Mouse (Mus musculus) hematopoietic stem cell, adult 5-6 weeks (primary cell): Measurements from ENCODE around the gene Nploc4. TPM values are rescaled to one million over a fixed set of nuclear protein-coding genes. Genes with fewer than 3 reads are reported as not detected.
"Not testable (repeated sequence)": the region's sequence is repeated elsewhere in the genome, so short reads cannot be mapped to it uniquely, and the experiment has no call there.

ENCODE experiments used
- ATAC-seq, 2 experiments: fragments of 125-278 bp in 1 of 2; replicated peaks in 1 of 2; 2 replicates each; pipeline ENCODE4 v1.8.0; 2016 to 2017; ENCODE audit warnings: inconsistent platforms in 2 of 2, mild to moderate bottlenecking in 2 of 2, moderate number of reproducible peaks in 2 of 2, low read depth in 1 of 2, moderate TSS enrichment in 1 of 2; ENCODE audit not compliant: low FRiP score in 2 of 2, poor library complexity in 2 of 2, severe bottlenecking in 2 of 2, insufficient read depth in 1 of 2, low TSS enrichment in 1 of 2
- total RNA-seq: library from RNA; stranded (forward); fragments of 172-1452, 232-1000 nt; gene quantifications from 2 replicates; pipeline ENCODE4 v1.2.3, GENCODE M21; 2017

Nploc4 gene
- total RNA-seq, 1 experiment from 2014 or later: 43.1 TPM

GRCm38 (mm10) chr11:120452246-120452645, 14.7 kb upstream of the Nploc4 start:
- ATAC-seq: no peak

DNA sequence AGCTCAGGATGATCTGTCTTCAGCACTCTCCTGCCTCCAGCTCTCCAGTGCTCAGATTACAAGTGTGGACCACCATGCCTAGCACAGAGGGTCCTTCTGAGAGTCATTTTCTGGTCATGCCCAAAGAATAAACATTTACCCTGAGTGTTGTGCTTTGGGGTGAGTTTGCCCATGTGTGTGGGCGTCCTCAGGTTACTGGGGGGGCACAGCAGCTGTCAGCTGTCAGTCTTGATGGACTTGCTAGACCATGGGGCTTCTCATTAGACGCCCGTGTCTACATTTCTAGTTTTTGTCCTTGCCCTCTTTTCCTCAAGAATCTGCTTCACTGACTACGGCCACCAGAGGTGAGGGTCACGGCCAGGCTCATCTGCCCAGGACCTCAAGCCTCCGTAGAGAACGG, 9.7 kb upstream of the Nploc4 start:
- no peak for ATAC-seq

DNA sequence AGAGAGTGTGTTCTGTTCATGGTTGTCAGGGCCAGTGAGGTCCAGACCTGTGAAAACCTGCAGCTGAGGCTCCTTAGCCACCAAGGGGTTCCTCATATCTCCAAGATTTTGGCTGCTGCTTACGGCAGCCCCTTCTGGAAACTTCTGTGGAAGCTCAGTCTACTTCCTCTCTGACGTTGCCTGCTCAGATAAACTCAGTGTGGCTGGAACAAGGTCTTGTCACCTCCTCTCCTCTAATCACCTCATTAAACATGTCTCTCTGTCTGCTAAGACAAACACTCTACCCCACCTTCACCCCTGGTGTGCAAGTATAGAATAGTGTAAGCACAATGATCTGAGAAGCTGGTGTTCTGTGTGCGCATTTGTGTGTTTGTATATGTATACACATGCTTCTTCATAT, 8.0 kb upstream of the Nploc4 start:
- no peak for ATAC-seq

GRCm38 (mm10) chr11:120444106-120444505, 6.6 kb upstream of the Nploc4 start:
- ATAC-seq: no peak

- no peak for ATAC-seq
These were observed 5.3 kb upstream of the Nploc4 start for GRCm38 (mm10) chr11:120442765-120443280.

GRCm38 (mm10) chr11:120442344-120442743, 4.8 kb upstream of the Nploc4 start, which contains the start of gene Tspan10:
Gene Tspan10, plus strand, starts transcription at chr11:120442644.
- ATAC-seq: no peak

- ATAC-seq: no peak
These were observed 413 bp upstream of the Nploc4 start for GRCm38 (mm10) chr11:120437857-120438385.

GRCm38 (mm10) chr11:120426727-120427126, 10.8 kb downstream of the Nploc4 start:
- ATAC-seq: no peak

DNA sequence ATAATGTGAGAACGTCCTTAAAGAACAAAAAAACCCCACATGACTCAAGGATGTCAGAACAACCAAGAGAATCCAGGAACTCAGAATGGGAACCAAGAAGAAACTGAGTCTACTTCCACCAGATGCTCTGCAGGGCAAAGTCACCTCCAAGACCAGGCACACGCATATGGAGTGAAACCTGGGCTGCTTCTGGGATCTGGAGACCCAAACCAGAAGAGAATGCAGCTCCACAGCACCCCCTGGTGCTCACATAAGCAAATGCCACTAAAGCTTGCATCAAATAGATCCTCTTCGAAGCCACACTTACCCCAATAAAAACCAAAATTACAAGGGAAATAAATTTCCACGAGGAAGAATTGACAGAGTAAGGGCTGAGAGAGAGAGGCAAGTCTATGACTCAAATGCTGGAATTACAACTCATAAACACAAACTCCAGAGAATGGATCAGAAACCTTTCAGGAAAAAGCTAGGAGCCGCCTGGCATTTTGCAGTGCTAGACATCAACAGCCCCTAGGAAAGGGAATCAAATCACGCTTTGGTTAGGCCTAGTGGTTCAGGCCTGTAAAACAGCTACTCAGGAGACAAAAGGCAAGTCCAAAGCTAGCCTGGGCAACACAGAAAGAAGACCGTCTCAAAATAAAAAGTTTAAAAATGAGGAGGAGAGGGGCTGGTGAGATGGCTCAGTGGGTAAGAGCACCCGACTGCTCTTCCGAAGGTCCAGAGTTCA, 13.8 kb downstream of the Nploc4 start:
- peak; percentile 62 to 74; a peak in 3 of 4 replicates for ATAC-seq

- no peak for ATAC-seq
These were observed 14.6 kb downstream of the Nploc4 start for GRCm38 (mm10) chr11:120422651-120423568.

- ATAC-seq: no peak
These were observed 18.9 kb downstream of the Nploc4 start for GRCm38 (mm10) chr11:120418592-120418991.

- ATAC-seq: no peak
These were observed 19.7 kb downstream of the Nploc4 start for GRCm38 (mm10) chr11:120417852-120418251.

DNA sequence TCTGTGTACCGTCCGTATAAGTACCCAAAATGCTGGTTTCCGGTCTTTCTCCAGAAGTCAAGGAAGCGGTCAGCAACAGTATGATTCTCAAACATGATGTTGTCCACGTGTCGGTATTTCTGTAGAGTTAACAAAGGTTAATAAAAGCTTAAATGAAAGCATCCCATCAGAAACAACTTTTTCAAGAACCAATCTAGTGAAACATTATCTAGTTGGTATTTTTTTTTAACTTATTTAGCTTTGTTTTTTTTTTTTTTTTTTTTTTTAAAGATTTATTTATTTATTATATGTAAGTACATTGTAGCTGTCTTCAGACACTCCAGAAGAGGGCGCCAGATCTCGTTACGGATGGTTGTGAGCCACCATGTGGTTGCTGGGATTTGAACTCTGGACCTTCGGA, 23.9 kb downstream of the Nploc4 start:
- ATAC-seq: not testable (repeated sequence)

GRCm38 (mm10) chr11:120406445-120406844, 31.1 kb downstream of the Nploc4 start:
- ATAC-seq: no peak

DNA sequence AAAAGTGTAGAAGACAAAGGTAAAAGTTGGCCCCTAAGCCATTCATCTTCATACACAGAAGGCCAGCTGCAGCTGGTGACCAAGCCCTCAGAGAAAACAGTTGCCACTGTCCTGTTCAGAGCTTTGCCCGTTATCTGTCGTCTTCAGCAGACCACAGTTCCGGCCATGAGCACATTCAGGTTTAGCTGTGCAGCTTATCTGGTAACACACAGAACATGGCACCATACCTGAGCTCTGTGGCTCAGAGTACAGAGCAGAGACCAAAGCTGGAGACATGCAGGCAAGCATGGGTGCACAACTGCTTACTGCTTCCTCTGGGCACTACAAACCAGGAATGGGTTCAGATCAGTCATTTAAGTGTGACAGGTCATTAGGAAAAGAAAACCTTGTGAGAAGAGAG, 31.6 kb downstream of the Nploc4 start:
- peak in 1 of 2 experiments; percentile 41; a peak in 1 of 4 replicates for ATAC-seq

- ATAC-seq: peak; percentile 73; a peak in 3 of 4 replicates
These were observed 32.7 kb downstream of the Nploc4 start for GRCm38 (mm10) chr11:120404814-120405213.

GRCm38 (mm10) chr11:120399319-120399718, 38.2 kb downstream of the Nploc4 start:
- ATAC-seq: no peak

DNA sequence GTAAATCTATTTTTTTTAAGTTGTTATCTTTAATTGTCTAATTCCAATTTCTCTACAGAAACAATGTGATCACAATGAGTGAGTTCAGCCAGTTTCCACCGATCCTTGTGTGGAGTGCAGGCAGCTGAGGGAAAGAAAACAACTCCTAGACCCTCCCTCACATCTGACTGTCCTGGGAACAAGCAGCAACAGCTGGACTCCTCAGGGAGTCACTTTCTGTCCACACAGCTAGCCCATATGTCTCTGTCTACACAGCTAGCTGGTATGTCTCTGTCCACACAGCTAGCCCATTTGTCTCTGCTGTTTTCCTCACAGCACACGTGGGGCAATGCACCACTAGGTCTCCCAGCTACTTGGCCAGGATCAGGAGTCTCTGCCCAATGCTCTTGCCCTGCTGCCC, 39.9 kb downstream of the Nploc4 start:
- no peak for ATAC-seq
